Mouse (Mus musculus) forebrain, embryonic 11.5 days (tissue): ENCODE data around the gene Psma6. TPM values are rescaled to one million over a fixed set of nuclear protein-coding genes. Genes with fewer than 3 reads are reported as not detected.

ENCODE experiments used
- ATAC-seq: fragments of 200-750 bp; cut with Nextera tagmentation; replicated peaks from 2 replicates; pipeline ENCODE4 v1.8.0; 2017; ENCODE audit warnings: moderate TSS enrichment; ENCODE audit not compliant: low FRiP score
- DNase-seq: peaks from one replicate; pipeline ENCODE4 v3.0.0-alpha.2; 2017; ENCODE audit warnings: low spot score
- H3K27ac ChIP-seq: fragments of 300-500 bp; sonication (generic); 2 replicates; pipeline ENCODE4 v1.5.1; 2014; ENCODE audit warnings: low read depth, low read length
- H3K27me3 ChIP-seq: fragments of 300-500 bp; sonication (generic); 2 replicates; pipeline ENCODE4 v1.6.1; 2014; ENCODE audit warnings: mild to moderate bottlenecking, low read length, mixed read lengths; ENCODE audit not compliant: control insufficient read depth, insufficient read depth
- H3K36me3 ChIP-seq: fragments of 300-500 bp; sonication (generic); 2 replicates; pipeline ENCODE4 v1.6.1; 2014; ENCODE audit warnings: mild to moderate bottlenecking, low read length, moderate library complexity, mixed read lengths; ENCODE audit not compliant: control insufficient read depth, insufficient read depth
- H3K4me1 ChIP-seq: fragments of 300-500 bp; sonication (generic); replicated peaks from 2 replicates; pipeline ENCODE4 v1.6.1; 2014; ENCODE audit warnings: low read length, mixed read lengths; ENCODE audit not compliant: control insufficient read depth, insufficient read depth
- H3K4me2 ChIP-seq: fragments of 300-500 bp; sonication (generic); 2 replicates; pipeline ENCODE4 v1.6.1; 2014; ENCODE audit warnings: low read depth, mild to moderate bottlenecking, low read length, moderate library complexity, mixed read lengths; ENCODE audit not compliant: severe bottlenecking
- H3K4me3 ChIP-seq: fragments of 300-500 bp; sonication (generic); 2 replicates; pipeline ENCODE4 v1.5.1; 2014; ENCODE audit warnings: low read depth, low read length
- H3K9ac ChIP-seq: fragments of 300-500 bp; sonication (generic); 2 replicates; pipeline ENCODE4 v1.6.1; 2014; ENCODE audit warnings: low read length
- H3K9me3 ChIP-seq: fragments of 300-500 bp; sonication (generic); 2 replicates; pipeline ENCODE4 v1.6.1; 2016; ENCODE audit warnings: low read length, mixed read lengths; ENCODE audit not compliant: control insufficient read depth
- WGBS: fragments of 180-500 bp; shearing (Covaris S2); extraction: QIAGEN DNeasy Blood & Tissue Kit; methylation state at CpG from one replicate; pipeline ENCODE4 v1.1.7; 2014; 5-methylcytosine and 5-hydroxymethylcytosine counted together
- polyA plus RNA-seq: library from polyadenylated mRNA; unstranded; fragments of >200 nt; fragmentation: Nextera tagmentation; extraction: Ambion mirVana; gene quantifications from 2 replicates; pipeline ENCODE4 v1.2.1, GENCODE M21; 2014

The Psma6 gene
- polyA plus RNA-seq, 1 experiment from 2014 or later: 425 TPM

DNA sequence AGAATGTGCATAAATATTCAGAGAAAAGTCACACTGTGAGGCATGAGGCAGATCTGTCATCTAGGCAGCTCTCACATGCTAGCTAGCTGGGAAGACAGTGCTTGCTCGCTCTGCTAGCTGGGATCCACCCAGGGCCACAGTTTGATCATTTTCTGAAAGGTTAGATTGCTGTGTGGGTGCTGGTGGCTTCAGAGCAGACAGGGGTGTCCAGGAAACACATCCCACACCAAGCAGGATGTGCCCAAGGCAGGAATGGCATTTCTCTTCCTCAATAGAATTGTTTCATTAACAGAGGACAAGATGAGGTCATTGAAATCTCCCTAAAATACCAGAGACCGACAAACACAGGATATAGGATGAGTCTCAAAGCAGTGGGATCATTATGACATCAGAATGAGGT lies 18.9 kb upstream of the Psma6 start:
- Histone ChIP-seq H3K36me3 (no peaks in the 10 kb centered on the region), H3K9ac (no peak overlapping the region), H3K27ac (no peak overlapping the region), H3K27me3 (no peaks in the 10 kb centered on the region), H3K9me3 (no peaks in the 10 kb centered on the region), H3K4me1 (no peaks in the 10 kb centered on the region), H3K4me3 (no peak overlapping the region), H3K4me2 (no peak overlapping the region)
- ATAC-seq (no peak), DNase-seq (no peak)
- 76% methylated on average over 2 of the region's 2 CpGs for WGBS

- Histone ChIP-seq H3K27ac (no peak overlapping the region), H3K36me3 (no peaks in the 10 kb centered on the region), H3K9ac (no peak overlapping the region), H3K4me3 (no peak overlapping the region), H3K4me2 (no peak overlapping the region), H3K27me3 (no peaks in the 10 kb centered on the region), H3K4me1 (no peaks in the 10 kb centered on the region), H3K9me3 (no peaks in the 10 kb centered on the region)
- WGBS: 89% methylated on average over 3 of the region's 3 CpGs
- ATAC-seq: no peak
- no peak for DNase-seq
These were observed 11.5 kb upstream of the Psma6 start for GRCm38 (mm10) chr12:55372424-55373055.

- ATAC-seq (no peak), DNase-seq (peak; percentile 40)
- no peaks in the 10 kb centered on the region for H3K36me3 ChIP-seq
- no peaks in the 10 kb centered on the region for H3K4me1 ChIP-seq
- no peak overlapping the region for H3K9ac ChIP-seq
- WGBS: 90% methylated on average over 16 of the region's 16 CpGs
- H3K4me2 ChIP-seq: no peak overlapping the region
- no peaks in the 10 kb centered on the region for H3K9me3 ChIP-seq
- H3K4me3 ChIP-seq: no peak overlapping the region
- no peak overlapping the region for H3K27ac ChIP-seq
- no peaks in the 10 kb centered on the region for H3K27me3 ChIP-seq
These were observed 6.9 kb upstream of the Psma6 start for GRCm38 (mm10) chr12:55376956-55377609.

- 78% methylated on average over 6 of the region's 6 CpGs for WGBS
- no peak overlapping the region for H3K4me2 ChIP-seq
- ATAC-seq: no peak
- peak; percentile 13 for DNase-seq
- no peak overlapping the region for H3K27ac ChIP-seq
- H3K36me3 ChIP-seq: no peaks in the 10 kb centered on the region
- no peaks in the 10 kb centered on the region for H3K9me3 ChIP-seq
- no peaks in the 10 kb centered on the region for H3K27me3 ChIP-seq
- H3K4me3 ChIP-seq: no peak overlapping the region
- no peak overlapping the region for H3K9ac ChIP-seq
- H3K4me1 ChIP-seq: no peaks in the 10 kb centered on the region
These were observed 6.4 kb upstream of the Psma6 start for GRCm38 (mm10) chr12:55377610-55377980.

- WGBS: 81% methylated on average over 3 of the region's 3 CpGs
- H3K36me3 ChIP-seq: no peaks in the 10 kb centered on the region
These were observed 804 bp downstream of the Psma6 start for GRCm38 (mm10) chr12:55384826-55385225.

DNA sequence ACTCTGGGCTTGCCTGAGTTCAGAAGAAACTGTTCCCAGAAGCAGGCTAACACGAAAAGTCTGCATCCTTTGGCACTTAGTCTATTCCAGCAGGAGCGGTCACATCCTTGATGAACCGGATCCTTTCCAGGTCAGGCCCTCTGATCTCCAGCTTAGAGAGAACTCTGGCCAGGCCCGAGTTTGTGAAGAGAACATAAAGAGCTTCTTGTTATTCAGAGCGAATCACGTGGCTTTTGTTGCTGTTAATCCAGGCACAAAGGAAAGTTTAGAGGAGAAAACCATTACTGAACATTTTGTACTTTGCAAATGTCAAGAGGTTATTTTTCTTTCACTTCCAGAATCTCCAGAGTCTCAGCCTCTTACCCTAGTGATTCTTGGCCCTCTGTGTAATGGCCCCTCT lies 1.9 kb downstream of the Psma6 start:
- H3K9me3 ChIP-seq: no peaks in the 10 kb centered on the region
- H3K27me3 ChIP-seq: no peaks in the 10 kb centered on the region
- no peak for ATAC-seq
- no peak overlapping the region for H3K4me3 ChIP-seq
- H3K4me2 ChIP-seq: no peak overlapping the region
- 0 out of 2 replicates have a peak, but pooled peaks cover 2% of the 10 kb centered on the region for H3K4me1 ChIP-seq
- 17% methylated on average over 6 of the region's 6 CpGs for WGBS
- no peaks in the 10 kb centered on the region for H3K36me3 ChIP-seq
- H3K9ac ChIP-seq: no peak overlapping the region
- no peak for DNase-seq
- H3K27ac ChIP-seq: no peak overlapping the region

More at GRCm38 (mm10) chr12:55384826-55385225, 804 bp downstream of the Psma6 start:
- Histone ChIP-seq H3K9me3 (no peaks in the 10 kb centered on the region), H3K4me2 (no peak overlapping the region), H3K27me3 (no peaks in the 10 kb centered on the region), H3K9ac (no peak overlapping the region), H3K4me3 (no peak overlapping the region), H3K27ac (no peak overlapping the region), H3K4me1 (0 out of 2 replicates have a peak, but pooled peaks cover 2% of the 10 kb centered on the region)
- DNase-seq (no peak), ATAC-seq (no peak)

DNA sequence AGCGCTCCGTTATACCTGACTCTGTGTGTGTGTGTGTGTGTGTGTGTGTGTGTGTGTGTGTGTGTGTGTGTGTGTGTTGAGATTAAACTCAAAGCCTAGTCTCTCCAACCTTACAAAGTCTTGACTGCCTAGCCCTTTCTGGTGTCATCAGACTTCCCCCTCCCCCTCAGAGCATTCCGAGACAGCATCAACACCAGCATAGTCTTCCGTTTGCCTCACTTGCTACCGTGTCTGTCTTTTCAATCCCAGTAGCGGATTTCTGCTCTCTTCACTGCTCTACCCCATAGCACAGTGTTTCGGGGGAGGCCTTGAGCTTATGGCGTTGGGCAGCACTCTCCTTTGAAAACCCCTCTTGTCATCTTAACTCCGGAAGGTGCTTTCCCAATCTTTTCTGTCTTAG lies 2.4 kb downstream of the Psma6 start:
- Histone ChIP-seq H3K9me3 (no peaks in the 10 kb centered on the region), H3K4me3 (no peak overlapping the region), H3K4me1 (0 out of 2 replicates have a peak, but pooled peaks cover 2% of the 10 kb centered on the region), H3K27ac (no peak overlapping the region), H3K27me3 (no peaks in the 10 kb centered on the region), H3K4me2 (no peak overlapping the region), H3K36me3 (no peaks in the 10 kb centered on the region), H3K9ac (no peak overlapping the region)
- ATAC-seq (no peak), DNase-seq (no peak)
- 58% methylated on average over 9 of the region's 9 CpGs for WGBS

- Histone ChIP-seq H3K27me3 (no peaks in the 10 kb centered on the region), H3K4me3 (no peak overlapping the region), H3K9me3 (no peaks in the 10 kb centered on the region), H3K4me1 (0 out of 2 replicates have a peak, but pooled peaks cover 2% of the 10 kb centered on the region), H3K36me3 (no peaks in the 10 kb centered on the region), H3K9ac (no peak overlapping the region), H3K27ac (no peak overlapping the region), H3K4me2 (no peak overlapping the region)
- DNase-seq (no peak), ATAC-seq (no peak)
- WGBS: 77% methylated on average over 7 of the region's 7 CpGs
These were observed 3.2 kb downstream of the Psma6 start for GRCm38 (mm10) chr12:55387083-55387787.
